In genomic region chr3:130827021-130827420, GRCm38 (mm10) we compare ENCODE assay signal across 21 mouse cellular contexts.
A peak's percentile ranks its signal among the peaks of the same experiment; 100 is the strongest.
DNase-seq lines count a peak whose midpoint lies in the region.
"Had no signal": no experiment of that assay in that cellular context is flagged by ENCODE, and none has a peak within 500 bp of the region (broad histone marks: within the 10 kb centered on the region; RNA-seq: fewer than 3 reads in every experiment).

No protein-coding gene starts in this region.

- H3K4me3 ChIP-seq in heart, embryonic 10.5 days, result no peak overlapping the region
- H3K4me3 ChIP-seq in limb, embryonic 10.5 days, result no peak overlapping the region
- H3K4me3 ChIP-seq: embryonic facial prominence, embryonic 10.5 days; embryonic facial prominence, embryonic 12.5 days; forebrain, embryonic 13.5 days; forebrain, embryonic 15.5 days had no signal

- 56% methylated on average over 6 of the region's 6 CpGs for WGBS in heart, embryonic 10.5 days
- WGBS in limb, embryonic 10.5 days, result 73% methylated on average over 6 of the region's 6 CpGs

- DNase-seq in heart, adult 11 months, result peak; percentile 72
- no peak for DNase-seq in heart, embryonic 10.5 days (ENCODE audit: low spot score)
- DNase-seq in ES-CJ7 (ENCODE audit: low read depth, low spot score) (peak; percentile 20), ZHBTc4 (ENCODE audit: low read depth, low spot score) (peak; percentile 40)
- no peak for DNase-seq in limb, embryonic 10.5 days (ENCODE audit: low spot score)
- DNase-seq in thymus, postnatal 14 days, result no peak
- no peak for DNase-seq in right cerebral cortex, adult 2 months (ENCODE audit: low spot score in 2 of 2)
- DNase-seq: adrenal gland, postnatal 14 days; adrenal gland, postnatal 36 days; cerebellum, adult 11-12 months; cerebellum, adult 2 months; cerebellum, adult 9-10 months; cerebellum, postnatal 10 days; cerebellum, postnatal 25 days; forebrain, postnatal 0 days had no signal

- H3K4me1 ChIP-seq in heart, embryonic 10.5 days, result peaks cover 7% of the 10 kb centered on the region
- H3K4me1 ChIP-seq in limb, embryonic 10.5 days, result peaks cover 27% of the 10 kb centered on the region
- H3K4me1 ChIP-seq: forebrain, embryonic 13.5 days; forebrain, embryonic 15.5 days had no signal

- H3K9me3 ChIP-seq in heart, embryonic 10.5 days, result no peaks in the 10 kb centered on the region
- no peaks in the 10 kb centered on the region for H3K9me3 ChIP-seq in limb, embryonic 10.5 days (replicated peaks)
- H3K9me3 ChIP-seq: embryonic facial prominence, embryonic 10.5 days; embryonic facial prominence, embryonic 12.5 days; forebrain, embryonic 13.5 days; forebrain, embryonic 15.5 days had no signal

- no peaks in the 10 kb centered on the region for H3K27me3 ChIP-seq in heart, embryonic 10.5 days (ENCODE audit: insufficient read depth, poor library complexity, severe bottlenecking)
- H3K27me3 ChIP-seq in limb, embryonic 10.5 days (ENCODE audit: low read depth, poor library complexity, severe bottlenecking), result no peaks in the 10 kb centered on the region
- H3K27me3 ChIP-seq: embryonic facial prominence, embryonic 12.5 days; forebrain, embryonic 13.5 days; forebrain, embryonic 15.5 days; Patski had no signal

- H3K27ac ChIP-seq in heart, embryonic 10.5 days, result no peak overlapping the region
- H3K27ac ChIP-seq in limb, embryonic 10.5 days, result peak overlapping the region; percentile 67
- H3K27ac ChIP-seq: embryonic facial prominence, embryonic 10.5 days; embryonic facial prominence, embryonic 12.5 days; forebrain, embryonic 13.5 days; forebrain, embryonic 15.5 days had no signal

- no peaks in the 10 kb centered on the region for H3K36me3 ChIP-seq in heart, embryonic 10.5 days
- H3K36me3 ChIP-seq in limb, embryonic 10.5 days, result no peaks in the 10 kb centered on the region
- H3K36me3 ChIP-seq: embryonic facial prominence, embryonic 10.5 days; embryonic facial prominence, embryonic 12.5 days; forebrain, embryonic 15.5 days; G1E had no signal

Comparison
In these comparisons a context has a peak if more than half of its experiments do, and no peak if none do; other contexts are left out.
1. DNase-seq: peak in heart, adult 11 months (single experiment), ES-CJ7 (single experiment) and ZHBTc4 (single experiment); none in heart, embryonic 10.5 days (single experiment), limb, embryonic 10.5 days (single experiment), thymus, postnatal 14 days (single experiment) and right cerebral cortex, adult 2 months (0 of 2).